Mouse (Mus musculus) liver, adult 2 months (tissue): ENCODE measurements around the gene Bbs9.

Experiments
- CTCF ChIP-seq: fragments of 200-500 bp; IDR thresholded peaks from 2 replicates; pipeline ENCODE4 v1.5.1; 2011; ENCODE audit warnings: low read depth, low read length, control low read depth
- POLR2A ChIP-seq: fragments of 200-500 bp; IDR thresholded peaks from 2 replicates; pipeline ENCODE4 v1.6.1; 2011; ENCODE audit warnings: low read length, control low read depth; ENCODE audit not compliant: insufficient read depth; ENCODE audit errors: extremely low read depth

DNA sequence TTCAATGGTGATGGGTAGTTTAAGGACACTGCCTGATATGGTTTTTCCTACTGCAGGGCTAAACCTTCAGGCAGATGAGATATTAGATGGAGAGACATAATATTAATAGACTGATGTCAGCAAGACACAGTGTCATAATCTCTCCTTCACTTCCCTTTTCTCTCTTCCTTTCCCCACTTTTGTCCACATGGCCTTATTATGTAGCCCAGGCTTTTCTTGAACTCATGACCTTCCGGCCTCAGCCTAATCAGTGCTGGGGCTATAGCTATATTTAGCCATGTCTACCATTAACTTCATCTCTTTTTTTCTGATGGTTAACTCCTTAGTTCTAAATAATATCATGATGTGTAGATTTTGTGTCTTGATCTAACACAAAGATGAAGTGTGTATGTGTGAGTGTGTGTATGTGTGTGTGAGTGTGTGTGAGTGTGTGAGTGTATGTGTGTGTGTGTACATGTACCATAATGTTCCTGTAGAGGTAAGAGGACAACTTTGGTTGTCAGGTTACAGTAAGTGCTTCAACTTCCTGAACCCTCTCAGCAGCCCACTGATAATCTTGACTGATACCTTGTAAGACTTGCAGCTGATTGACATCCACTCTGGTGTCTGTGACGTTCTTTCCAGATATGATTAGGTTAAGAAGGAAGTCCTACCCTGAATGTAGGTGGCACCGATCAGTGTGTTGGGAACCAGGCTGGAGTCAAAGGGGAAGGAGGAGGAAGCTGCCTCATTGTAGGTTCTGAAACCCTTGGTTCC, 55.4 kb downstream of the Bbs9 start:
- no peak for TF ChIP-seq CTCF
- no peak for TF ChIP-seq POLR2A
